Comparison of ENCODE assay signal across 8 mouse cellular contexts in genomic region chr7:80143331-80144273, GRCm38 (mm10). TPM values are rescaled to one million over a fixed set of nuclear protein-coding genes. Genes with fewer than 3 reads are reported as not detected.
DNase-seq lines count a peak whose midpoint lies in the region; ATAC-seq and TF ChIP-seq lines count a peak whose summit lies in the region.

No protein-coding gene starts in this region.

- no peak for ATAC-seq in heart, embryonic 13.5 days (ENCODE audit: extremely low read depth, insufficient number of reproducible peaks, low FRiP score, low TSS enrichment)
- ATAC-seq in erythroid progenitor cell, adult 5-6 weeks (replicated peaks; ENCODE audit: low FRiP score, poor library complexity, severe bottlenecking), result no peak

- H3K27me3 ChIP-seq in heart, embryonic 13.5 days (replicated peaks), result no peaks in the 10 kb centered on the region

- no peaks in the 10 kb centered on the region for H3K36me3 ChIP-seq in heart, embryonic 13.5 days

- H3K9ac ChIP-seq in heart, embryonic 13.5 days, result peak overlapping the region; percentile 62

- peaks cover 15% of the 10 kb centered on the region for H3K4me1 ChIP-seq in heart, embryonic 13.5 days

- H3K9me3 ChIP-seq in heart, embryonic 13.5 days, result no peaks in the 10 kb centered on the region

- intact Hi-C loops in left cerebral cortex, adult 2 months (cut with DNase I), result loop anchor here (5.0 to 10.0 kb wide), 3 partner anchors 54 to 231 kb away; partner anchors contain the start of genes Man2a2 and Rccd1

- no peak for TF ChIP-seq CTCF in left cerebral cortex, adult 2 months (IDR thresholded peaks at IDR 0.05)

- H3K4me3 ChIP-seq in heart, embryonic 13.5 days, result no peak overlapping the region
- no peak overlapping the region for H3K4me3 ChIP-seq in left cerebral cortex, adult 2 months

- 30% methylated on average over 22 of the region's 22 CpGs for WGBS in heart, embryonic 13.5 days

- H3K27ac ChIP-seq in heart, embryonic 13.5 days (replicated peaks), result 0 out of 2 replicates have a peak overlapping the region, but pooled peaks have one; percentile 15
- H3K27ac ChIP-seq in left cerebral cortex, adult 2 months, result peak overlapping the region; percentile 12

- H3K4me2 ChIP-seq in heart, embryonic 13.5 days, result peak overlapping the region; percentile 13

- peak; percentile 54 for DNase-seq in ovary, adult 18-20 months (ENCODE audit: low spot score)
- DNase-seq in ovary, postnatal 14 days (ENCODE audit: low spot score), result no peak
- DNase-seq in cerebellum, postnatal 10 days, result peak; percentile 78 to 85
- DNase-seq in left cerebral cortex, adult 2 months (ENCODE audit: extremely low spot score in 1 of 2, low spot score in 2 of 2), result peak; percentile 63 to 70
- peak; percentile 72 for DNase-seq in lung, postnatal 36 days
- DNase-seq in right cerebral cortex, postnatal 25 days, result peak; percentile 79

RNA-seq across cellular contexts. Expression of gene Idh2, which starts 28.4 kb away (rescaled TPM):
- 1,911 and 2,152 TPM in 2 replicates for polyA plus RNA-seq in heart, embryonic 13.5 days (2015; fragmentation: Nextera tagmentation; extraction: Ambion mirVana)
- total RNA-seq in left cerebral cortex, adult 2 months (2021), result 10 to 100 TPM; 53.9 to 67.1 TPM
- total RNA-seq in erythroid progenitor cell, adult 5-6 weeks (2015; ENCODE audit: low replicate concordance), result 11.7 and 45.8 TPM in 2 replicates
- 14.7 and 16.7 TPM in 2 replicates for total RNA-seq in erythroid progenitor cell, adult 5-6 weeks (2017; ENCODE audit: low replicate concordance)

RNA-seq across cellular contexts. Expression of gene Sema4b, which starts 43.0 kb away (rescaled TPM):
- 9.9 and 11.3 TPM in 2 replicates for polyA plus RNA-seq in heart, embryonic 13.5 days (2015; fragmentation: Nextera tagmentation; extraction: Ambion mirVana)
- total RNA-seq in left cerebral cortex, adult 2 months (2021), result 10 to 100 TPM; 19.4 to 20.6 TPM
- 106 and 122 TPM in 2 replicates for total RNA-seq in erythroid progenitor cell, adult 5-6 weeks (2015; ENCODE audit: low replicate concordance)
- 105 and 126 TPM in 2 replicates for total RNA-seq in erythroid progenitor cell, adult 5-6 weeks (2017; ENCODE audit: low replicate concordance)

Comparison
In these comparisons a context has a peak if more than half of its experiments do, and no peak if none do; other contexts are left out.
1. RNA of gene Sema4b, which starts 43.0 kb away (total RNA-seq): 105 to 126 TPM in erythroid progenitor cell, adult 5-6 weeks; 19.4 to 20.6 TPM in left cerebral cortex, adult 2 months; every median in the first group is over 4 times any median in the second.